Mouse (Mus musculus): ENCODE results near the gene Dhrs1.

- TF ChIP-seq CTCF (IDR thresholded peaks at IDR 0.05; ENCODE audit: borderline replicate concordance, extremely low read depth, insufficient read depth, insufficient read length): no peak
- no peak for TF ChIP-seq POLR2A (IDR thresholded peaks at IDR 0.05; ENCODE audit: borderline replicate concordance, extremely low read depth, insufficient read depth, insufficient read length, poor library complexity, severe bottlenecking)
These were observed 48.0 kb upstream of the Dhrs1 start for GRCm38 (mm10) chr14:55793461-55793860.
